ENCODE assay signal across 14 mouse cellular contexts in genomic region chr14:26345227-26345626, GRCm38 (mm10).
"Had no signal": no experiment of that assay in that cellular context is flagged by ENCODE, and none has a peak within 500 bp of the region (broad histone marks: within the 10 kb centered on the region; RNA-seq: fewer than 3 reads in every experiment).

No protein-coding gene starts in this region.

- H3K4me1 ChIP-seq: midbrain, embryonic 10.5 days; midbrain, embryonic 12.5 days; neural tube, embryonic 12.5 days; stomach, embryonic 15.5 days had no signal

- H3K4me3 ChIP-seq: midbrain, embryonic 10.5 days; midbrain, embryonic 12.5 days; neural tube, embryonic 12.5 days; stomach, embryonic 15.5 days had no signal

- H3K36me3 ChIP-seq: midbrain, embryonic 10.5 days; midbrain, embryonic 12.5 days; neural tube, embryonic 12.5 days; stomach, embryonic 15.5 days had no signal

- DNase-seq: lung, adult 18-20 months; lung, embryonic 14.5 days; lung, postnatal 10 days; lung, postnatal 4 days; midbrain, embryonic 14.5 days; right cerebral cortex, postnatal 14 days; thymus, adult 2 months; thymus, postnatal 25 days; thymus, postnatal 4 days had no signal

- H3K9me3 ChIP-seq: midbrain, embryonic 10.5 days; midbrain, embryonic 12.5 days; neural tube, embryonic 12.5 days; stomach, embryonic 15.5 days had no signal

- H3K4me2 ChIP-seq: lung, embryonic 14.5 days; midbrain, embryonic 12.5 days; neural tube, embryonic 12.5 days; stomach, embryonic 15.5 days had no signal

- H3K9ac ChIP-seq: lung, embryonic 14.5 days; midbrain, embryonic 12.5 days; neural tube, embryonic 12.5 days; stomach, embryonic 15.5 days had no signal

- H3K27me3 ChIP-seq: midbrain, embryonic 12.5 days; neural tube, embryonic 12.5 days; stomach, embryonic 15.5 days had no signal

- H3K27ac ChIP-seq: midbrain, embryonic 10.5 days; midbrain, embryonic 12.5 days; neural tube, embryonic 12.5 days; stomach, embryonic 15.5 days; stomach, postnatal 0 days had no signal
